Mouse (Mus musculus): ENCODE data around the gene Tfip11.

- TF ChIP-seq POLR2A (IDR thresholded peaks at IDR 0.05; ENCODE audit: extremely low read depth, insufficient read depth, low read length), result no peak
- TF ChIP-seq CTCF (IDR thresholded peaks at IDR 0.05; ENCODE audit: extremely low read depth, insufficient read depth, low read length), result no peak
Observed at GRCm38 (mm10) chr5:112329805-112330564, 3.8 kb downstream of the Tfip11 start.

Measured in cortical plate, adult 2 months (tissue).